Mouse (Mus musculus) neutrophil, adult 5-6 weeks (primary cell): ENCODE results near the gene Gtf2h1. TPM values are rescaled to one million over a fixed set of nuclear protein-coding genes. Genes with fewer than 3 reads are reported as not detected.
A peak's percentile ranks its signal among the peaks of the same experiment; 100 is the strongest.
"Not testable (repeated sequence)": the region's sequence is repeated elsewhere in the genome, so short reads cannot be mapped to it uniquely, and the experiment has no call there.

Experiments
- ATAC-seq: fragments of 151-379, 151-347 bp; 2 replicates; pipeline ENCODE4 v1.8.0; 2017; ENCODE audit warnings: mild to moderate bottlenecking, moderate TSS enrichment; ENCODE audit not compliant: insufficient number of reproducible peaks, poor library complexity, low FRiP score, severe bottlenecking; ENCODE audit errors: extremely low read depth
- total RNA-seq: library from RNA; stranded (forward); fragments of 200-1000 nt; gene quantifications from 2 replicates; pipeline ENCODE4 v1.2.3, GENCODE M21; 2017

Gene Gtf2h1
- 46.4 and 57.8 TPM in 2 replicates for total RNA-seq

GRCm38 (mm10) chr7:46795287-46796205 is at the start of gene Gtf2h1, which contains the start of gene Hps5:
TSS of gene Gtf2h1 (plus strand) at chr7:46796103.
TSS of gene Hps5 (minus strand) at chr7:46796064.
- peak; percentile 99 for ATAC-seq

GRCm38 (mm10) chr7:46746381-46746780 is 49.5 kb upstream of the Gtf2h1 start:
- ATAC-seq, result no peak

- no peak for ATAC-seq
These were observed 47.4 kb upstream of the Gtf2h1 start for GRCm38 (mm10) chr7:46748459-46748858.

- ATAC-seq, result no peak
These were observed 44.4 kb upstream of the Gtf2h1 start, which contains the start of gene Saa2 for GRCm38 (mm10) chr7:46751490-46751889. TSS of gene Saa2 (plus strand) at chr7:46751790.

GRCm38 (mm10) chr7:46761049-46761795 is 34.7 kb upstream of the Gtf2h1 start:
- no peak for ATAC-seq

- ATAC-seq, result no peak
These were observed 33.3 kb upstream of the Gtf2h1 start for GRCm38 (mm10) chr7:46762601-46763000.

GRCm38 (mm10) chr7:46764672-46765071 is 31.2 kb upstream of the Gtf2h1 start:
- ATAC-seq, result no peak

GRCm38 (mm10) chr7:46767371-46767770 is 28.5 kb upstream of the Gtf2h1 start:
- no peak for ATAC-seq

- no peak for ATAC-seq
These were observed 27.5 kb upstream of the Gtf2h1 start for GRCm38 (mm10) chr7:46768451-46768850.

GRCm38 (mm10) chr7:46770706-46771105 is 25.2 kb upstream of the Gtf2h1 start:
- ATAC-seq, result peak; percentile 51; the same call in 1 of the 2 replicates

- ATAC-seq, result no peak
These were observed 6.6 kb upstream of the Gtf2h1 start for GRCm38 (mm10) chr7:46789177-46789849.

GRCm38 (mm10) chr7:46793871-46794270 is 2.0 kb upstream of the Gtf2h1 start:
- no peak for ATAC-seq

- ATAC-seq, result no peak
These were observed 340 bp downstream of the Gtf2h1 start for GRCm38 (mm10) chr7:46796206-46796679.

GRCm38 (mm10) chr7:46796779-46797178 is 876 bp downstream of the Gtf2h1 start:
- ATAC-seq, result no peak

- ATAC-seq, result no peak
These were observed 14.4 kb downstream of the Gtf2h1 start for GRCm38 (mm10) chr7:46810325-46810724.

- no peak for ATAC-seq
These were observed 18.1 kb downstream of the Gtf2h1 start for GRCm38 (mm10) chr7:46814012-46814411.

GRCm38 (mm10) chr7:46820876-46821632 is 25.2 kb downstream of the Gtf2h1 start:
- ATAC-seq, result not testable (repeated sequence)

GRCm38 (mm10) chr7:46827046-46827802 is 31.3 kb downstream of the Gtf2h1 start:
- ATAC-seq, result no peak
